Mouse (Mus musculus) CD4-positive naive resting alpha-beta T cell, adult 57 days (primary cell): ENCODE measurements around the gene Igfbp1. TPM values are rescaled to one million over a fixed set of nuclear protein-coding genes. Genes with fewer than 3 reads are reported as not detected.

Source experiments
- total RNA-seq: library from RNA; stranded (reverse); gene quantifications from one replicate; pipeline ENCODE4 v1.2.4, GENCODE M21; 2023

Gene Igfbp1
- not detected for total RNA-seq

GRCm38 (mm10) chr11:7197491-7197941 lies at the start of gene Igfbp1:
TSS of gene Igfbp1 (plus strand) at chr11:7197782.

GRCm38 (mm10) chr11:7188469-7188868 lies 9.1 kb upstream of the Igfbp1 start, which contains the start of gene Gm11985:
TSS of gene Gm11985 (minus strand) at chr11:7188569.

DNA sequence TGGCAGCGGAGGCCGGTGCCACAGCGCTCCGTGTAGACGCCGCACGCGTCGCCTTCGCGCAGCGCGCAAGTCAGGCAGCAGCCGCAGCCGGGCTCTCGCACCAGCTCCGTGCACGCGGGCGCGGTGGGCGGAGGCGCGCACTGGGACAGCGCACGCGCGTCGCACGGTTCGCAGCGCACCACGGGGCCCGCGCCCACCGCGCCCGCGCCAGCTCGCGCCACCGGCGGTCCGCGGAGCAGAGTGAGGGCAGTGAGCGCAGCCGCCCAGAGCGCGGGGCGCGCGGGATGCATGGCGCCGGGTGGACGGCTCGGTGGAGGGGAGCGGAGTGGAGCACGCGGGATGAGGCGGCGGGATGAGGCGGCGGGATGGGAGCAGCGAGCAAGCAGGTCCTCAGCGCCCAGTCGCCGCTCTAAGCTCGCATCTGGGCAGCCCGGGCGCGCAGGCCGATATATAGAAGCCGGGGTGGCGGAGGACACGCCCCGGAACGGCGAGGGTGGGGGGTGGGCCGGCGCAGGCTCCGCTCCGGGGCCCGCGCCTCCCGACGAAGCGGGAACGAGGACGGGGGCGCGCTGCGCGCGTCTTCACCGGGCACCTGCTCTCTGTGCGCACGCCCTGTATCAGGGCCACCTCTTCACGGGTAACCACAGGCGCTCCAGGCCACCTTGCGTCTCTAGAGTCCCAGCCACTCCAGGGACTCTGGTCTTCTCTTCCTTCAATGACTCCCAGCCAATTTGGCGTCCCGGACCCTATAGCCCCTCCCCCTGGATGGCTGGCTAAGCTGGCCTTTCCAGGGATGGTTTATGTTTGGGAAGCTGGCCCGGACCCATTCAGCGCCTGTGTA lies 16.1 kb downstream of the Igfbp1 start, which contains the start of gene Igfbp3:
Gene Igfbp3 (minus strand): TSS at position 423 of the 841 bp plus-strand sequence.

Other genes with a start within 250 kb of the Igfbp1 start
- 0.71 TPM for gene Adcy1, start 134.3 kb upstream of the Igfbp1 start, total RNA-seq
- gene Gm11985, start 9.2 kb upstream of the Igfbp1 start, total RNA-seq, result not detected
- gene Igfbp3, start 16.1 kb downstream of the Igfbp1 start, total RNA-seq, result 0.86 TPM